Mouse (Mus musculus) adrenal gland, adult 2 months (tissue): Measurements from ENCODE around the gene Gm4969. TPM values are rescaled to one million over a fixed set of nuclear protein-coding genes. Genes with fewer than 3 reads are reported as not detected.
"Not testable (repeated sequence)": the region's sequence is repeated elsewhere in the genome, so short reads cannot be mapped to it uniquely, and the experiment has no call there.

Experiments
- DNase-seq: peaks from one replicate; pipeline ENCODE4 v3.0.0; 2021
- long read RNA-seq: library from polyadenylated mRNA; stranded (forward); transcript quantifications from one replicate; pipeline ENCODE4 v2.0.0, GENCODE M21; 2021
- polyA plus RNA-seq: library from polyadenylated mRNA; depleted of rRNA; stranded (reverse); fragments of >200 nt; gene quantifications from 2 replicates; pipeline ENCODE4 v1.2.3, GENCODE M21; 2012; rRNA removed
- total RNA-seq, 2 experiments: library from RNA; stranded (reverse); gene quantifications; 2 replicates each; pipeline ENCODE4 v1.2.3; 2021

Gm4969 gene
- total RNA-seq (not detected), polyA plus RNA-seq (0.04 TPM in 1 of 2 replicates, not detected in the other)
- long read RNA-seq: 0 reads

GRCm38 (mm10) chr7:19118028-19118771 lies at the start of gene Gm4969:
Gm4969 (minus strand) TSS chr7:19118368.
- peak; percentile 68 for DNase-seq

GRCm38 (mm10) chr7:19166990-19167389 lies 48.8 kb upstream of the Gm4969 start:
- no peak for DNase-seq

- no peak for DNase-seq
Observed at GRCm38 (mm10) chr7:19165656-19166423, 47.7 kb upstream of the Gm4969 start, which contains the start of gene Gipr. Gipr (minus strand) TSS chr7:19166127.

GRCm38 (mm10) chr7:19164978-19165377 lies 46.8 kb upstream of the Gm4969 start:
- DNase-seq: no peak

GRCm38 (mm10) chr7:19164189-19164588 lies 46.0 kb upstream of the Gm4969 start:
- DNase-seq: no peak

- DNase-seq: no peak
Observed at GRCm38 (mm10) chr7:19163752-19164151, 45.6 kb upstream of the Gm4969 start.

- no peak for DNase-seq
Observed at GRCm38 (mm10) chr7:19162928-19163327, 44.8 kb upstream of the Gm4969 start.

- DNase-seq: no peak
Observed at GRCm38 (mm10) chr7:19160115-19160514, 41.9 kb upstream of the Gm4969 start.

GRCm38 (mm10) chr7:19159411-19159810 lies 41.2 kb upstream of the Gm4969 start:
- no peak for DNase-seq

GRCm38 (mm10) chr7:19158601-19159000 lies 40.4 kb upstream of the Gm4969 start:
- no peak for DNase-seq

GRCm38 (mm10) chr7:19157160-19157800 lies 39.1 kb upstream of the Gm4969 start:
- peak; percentile 91 for DNase-seq

GRCm38 (mm10) chr7:19155825-19156475 lies 37.8 kb upstream of the Gm4969 start:
- peak; percentile 82 for DNase-seq

- no peak for DNase-seq
Observed at GRCm38 (mm10) chr7:19154796-19155195, 36.6 kb upstream of the Gm4969 start.

- DNase-seq: not testable (repeated sequence)
Observed at GRCm38 (mm10) chr7:19151121-19151520, 33.0 kb upstream of the Gm4969 start.

- DNase-seq: peak; percentile 96
Observed at GRCm38 (mm10) chr7:19149626-19150025, 31.5 kb upstream of the Gm4969 start, which contains the start of gene Snrpd2. Snrpd2 (plus strand) TSS chr7:19149722.

- peak; percentile 99 for DNase-seq
Observed at GRCm38 (mm10) chr7:19148875-19149541, 30.8 kb upstream of the Gm4969 start, which contains the start of gene Qpctl. Qpctl (minus strand) TSS chr7:19149291.

- DNase-seq: no peak
Observed at GRCm38 (mm10) chr7:19148180-19148874, 30.2 kb upstream of the Gm4969 start.

GRCm38 (mm10) chr7:19147497-19148045 lies 29.4 kb upstream of the Gm4969 start:
- no peak for DNase-seq

GRCm38 (mm10) chr7:19146793-19147192 lies 28.6 kb upstream of the Gm4969 start:
- DNase-seq: no peak

GRCm38 (mm10) chr7:19137380-19137779 lies 19.2 kb upstream of the Gm4969 start:
- peak; percentile 59 for DNase-seq
